Mouse (Mus musculus) lung, postnatal 0 days (tissue): ENCODE data around the gene Pde4c.

Experiments used
- CTCF ChIP-seq: IDR thresholded peaks from 2 replicates; pipeline ENCODE4 v1.5.1; 2016; ENCODE audit warnings: antibody characterized with exemption, mild to moderate bottlenecking
- EP300 ChIP-seq: IDR thresholded peaks from 2 replicates; pipeline ENCODE4 v1.6.1; 2016; ENCODE audit warnings: antibody characterized with exemption, mild to moderate bottlenecking, control low read depth

- TF ChIP-seq CTCF, result no peak
- no peak for TF ChIP-seq EP300
Observed at GRCm38 (mm10) chr8:70715086-70715485, 8.4 kb upstream of the Pde4c start.
